Mouse (Mus musculus) embryo, embryonic 11.5 days (tissue): ENCODE measurements around the gene Inf2.

Experiments used
- DNase-seq: peaks from one replicate; pipeline ENCODE4 v3.0.0-alpha.2; 2012; ENCODE audit warnings: low read depth, low spot score

The Inf2 gene

DNA sequence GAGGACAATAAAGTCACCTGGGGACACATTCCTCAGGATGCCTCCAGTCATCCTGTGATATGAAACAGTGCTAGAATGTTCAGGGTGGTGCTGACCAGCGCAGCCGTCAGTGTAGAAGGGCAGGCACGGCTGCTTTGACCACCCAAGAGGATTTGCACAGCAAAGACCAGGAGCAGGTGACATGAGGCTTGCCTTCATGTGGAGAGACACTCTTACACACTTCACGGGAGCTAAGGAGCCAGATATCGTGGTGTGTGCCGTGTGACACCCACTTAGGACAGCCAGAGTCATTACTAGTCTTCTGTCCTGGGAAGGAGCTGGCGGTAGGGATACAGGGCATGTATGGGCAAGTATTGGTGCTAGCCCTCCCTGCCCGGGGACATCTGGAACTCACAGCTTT lies 18.4 kb upstream of the Inf2 start:
- DNase-seq = no peak

DNA sequence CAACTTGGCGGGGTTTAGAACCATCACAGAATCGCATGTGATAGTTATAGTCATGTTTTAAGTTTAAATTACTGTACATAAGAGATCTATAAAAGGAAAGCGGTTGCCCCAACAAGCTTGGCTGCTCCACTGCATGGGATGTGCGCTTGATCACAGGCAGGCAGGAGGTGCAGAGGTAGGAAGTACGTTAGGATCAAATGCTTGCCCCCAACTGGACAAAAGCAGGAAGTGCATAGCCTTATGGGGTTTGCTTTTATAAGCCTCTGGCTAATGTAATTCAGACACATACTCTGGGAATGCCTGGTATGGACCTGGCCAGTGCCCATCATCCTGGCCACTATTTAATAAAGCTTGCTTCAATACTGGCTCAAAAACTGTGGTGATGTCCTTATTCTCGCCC lies 17.5 kb upstream of the Inf2 start:
- no peak for DNase-seq

DNA sequence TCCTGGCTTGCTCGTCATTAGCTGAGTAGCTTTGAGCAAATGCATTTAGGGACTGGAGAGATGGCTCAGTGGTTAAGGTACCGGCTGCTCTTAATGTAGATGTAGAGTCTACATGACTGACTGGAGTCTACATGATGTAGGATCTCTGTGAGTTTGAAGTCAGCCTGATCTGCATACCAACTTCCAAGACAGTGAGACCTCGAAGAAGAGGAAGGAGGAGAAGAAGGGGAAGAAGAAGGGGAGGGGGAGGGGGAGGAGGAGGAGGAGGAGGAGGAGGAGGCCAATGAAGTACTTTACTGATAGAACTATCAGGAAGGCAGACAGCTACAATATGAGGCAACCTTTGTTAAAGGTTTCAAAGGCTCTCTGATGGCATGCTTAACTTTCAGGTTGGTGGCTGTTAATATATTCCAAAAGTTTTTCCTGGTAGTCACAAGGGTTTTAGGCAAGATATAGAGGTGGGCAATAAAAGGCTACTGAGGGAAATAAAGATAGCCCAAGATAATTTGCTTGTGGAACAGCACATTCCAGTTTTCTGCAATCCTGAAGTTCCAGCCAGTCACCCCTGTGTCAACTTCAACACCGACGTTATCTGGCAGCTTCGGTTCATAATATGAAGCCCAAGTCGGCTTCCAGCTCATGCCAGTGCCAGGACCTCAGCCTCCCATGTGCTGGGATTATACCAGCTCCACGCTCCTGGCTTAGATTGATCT lies 13.2 kb upstream of the Inf2 start:
- DNase-seq = no peak

DNA sequence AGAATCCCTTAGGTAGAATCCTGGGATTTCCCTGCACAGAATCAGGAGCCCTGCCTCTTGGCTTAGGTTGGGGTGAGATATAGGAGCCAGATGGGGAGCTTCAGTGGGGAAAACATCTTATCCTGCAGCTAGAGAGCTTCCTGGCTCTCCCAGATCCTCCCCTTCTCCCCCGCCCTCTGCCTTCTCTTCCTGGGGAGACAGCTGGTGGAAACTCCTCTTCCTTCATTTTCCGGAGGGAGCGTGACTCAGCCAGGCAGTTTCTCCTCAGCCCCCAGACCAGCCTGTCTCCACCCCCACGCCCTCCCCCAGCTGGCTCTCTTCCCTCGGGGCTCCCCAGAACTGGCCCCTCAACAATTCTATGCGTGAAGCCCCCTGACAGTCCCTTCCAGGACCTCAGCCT lies 12.2 kb upstream of the Inf2 start:
- DNase-seq = no peak

DNA sequence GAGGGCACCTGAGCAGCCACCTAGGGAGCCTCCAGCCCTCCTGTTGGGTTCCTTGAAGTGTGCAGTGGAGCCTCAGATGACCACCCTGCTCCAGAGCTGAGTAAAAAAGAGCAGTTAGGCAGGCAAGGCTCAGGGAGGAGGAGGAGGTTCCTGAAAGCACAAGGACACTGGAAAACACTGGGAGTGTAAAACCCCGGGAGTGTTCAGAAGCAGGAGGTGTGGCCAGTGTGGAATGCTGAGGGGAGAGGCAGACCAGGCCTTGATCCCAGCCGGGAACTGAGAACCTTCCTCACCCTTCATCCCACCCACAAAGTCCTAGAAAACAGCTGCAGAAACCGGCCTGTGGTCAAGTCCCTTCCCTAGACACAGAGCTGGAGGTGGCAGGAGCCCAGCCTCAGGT lies 11.8 kb upstream of the Inf2 start:
- no peak for DNase-seq

GRCm38 (mm10) chr12:112578296-112579090 lies 10.1 kb upstream of the Inf2 start:
- DNase-seq = no peak

- DNase-seq = no peak
Measured at GRCm38 (mm10) chr12:112579430-112579829, 9.2 kb upstream of the Inf2 start.

DNA sequence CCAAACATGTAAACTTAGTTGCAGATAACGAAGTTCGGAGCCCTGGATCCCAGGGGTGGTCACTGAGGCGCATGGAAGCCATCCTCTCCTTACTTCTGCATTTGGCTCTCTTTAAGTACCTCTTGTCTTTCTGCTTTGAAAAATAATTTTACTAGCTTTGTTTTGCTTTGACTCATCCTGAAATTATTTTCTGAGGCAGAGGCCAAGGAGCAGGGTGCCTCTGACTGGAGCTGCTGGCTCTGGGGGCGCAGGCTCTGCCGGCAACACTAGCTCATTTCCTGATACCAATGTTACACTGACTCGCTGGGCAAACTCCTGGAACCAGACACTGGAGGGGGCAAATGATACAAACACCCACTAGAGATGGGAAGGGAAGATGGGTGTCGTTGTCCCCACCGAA lies 8.7 kb upstream of the Inf2 start:
- no peak for DNase-seq

DNA sequence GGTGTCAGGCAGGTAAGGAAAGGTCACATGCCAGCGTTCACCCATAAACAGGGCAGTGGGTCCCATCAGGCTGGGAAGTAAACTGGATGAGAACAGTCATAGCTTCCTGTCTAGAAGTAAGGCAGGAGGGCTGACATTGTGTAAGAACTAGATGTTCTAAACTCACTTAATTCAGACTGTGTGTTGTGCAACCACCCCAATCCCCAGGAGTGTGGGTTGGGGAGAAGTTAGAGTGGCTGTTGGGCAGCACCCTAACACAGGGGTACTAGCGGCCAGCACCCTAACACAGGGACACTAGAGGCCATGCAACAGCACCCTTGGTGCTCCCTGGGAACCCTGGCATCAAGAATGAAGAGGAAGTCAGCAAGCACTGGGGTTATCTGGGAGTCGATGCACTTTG lies 7.5 kb upstream of the Inf2 start:
- no peak for DNase-seq

GRCm38 (mm10) chr12:112584954-112585353 lies 3.6 kb upstream of the Inf2 start:
- DNase-seq = no peak

DNA sequence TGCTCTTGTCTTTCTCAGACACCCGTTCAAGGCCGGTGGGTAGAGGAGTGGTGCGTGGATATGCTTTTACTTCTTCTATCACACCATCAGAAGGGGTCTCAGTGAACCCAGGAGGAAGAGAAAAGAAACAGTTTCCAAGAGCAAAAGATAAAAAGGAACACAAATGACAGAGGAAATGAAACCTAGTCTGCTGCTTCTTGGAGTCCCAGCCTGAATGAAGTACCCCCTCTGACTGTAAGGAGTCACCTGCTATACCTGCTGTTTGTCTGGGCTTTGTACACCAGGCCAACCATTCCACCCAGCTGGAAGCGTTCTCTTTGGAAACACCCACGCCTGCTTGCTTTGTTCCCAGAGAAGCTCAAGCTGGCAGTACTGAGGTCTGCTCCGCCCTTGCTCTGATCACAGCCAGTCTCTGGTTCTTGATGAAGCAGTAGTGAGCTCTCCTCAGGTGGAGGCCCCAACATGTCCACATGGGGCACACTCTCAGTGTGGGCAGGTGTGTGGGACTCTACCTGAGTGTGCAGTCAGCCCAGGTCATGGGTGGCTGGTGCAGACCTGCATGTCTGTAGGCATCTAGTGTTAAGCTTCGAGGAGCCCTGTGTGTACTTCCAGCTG lies 2.6 kb upstream of the Inf2 start:
- no peak for DNase-seq

- no peak for DNase-seq
Measured at GRCm38 (mm10) chr12:112587125-112588124, 1.2 kb upstream of the Inf2 start.

GRCm38 (mm10) chr12:112589491-112590191 lies 1.1 kb downstream of the Inf2 start:
- DNase-seq = no peak

- no peak for DNase-seq
Measured at GRCm38 (mm10) chr12:112590566-112591239, 2.1 kb downstream of the Inf2 start.

GRCm38 (mm10) chr12:112591240-112591639 lies 2.7 kb downstream of the Inf2 start:
- no peak for DNase-seq

DNA sequence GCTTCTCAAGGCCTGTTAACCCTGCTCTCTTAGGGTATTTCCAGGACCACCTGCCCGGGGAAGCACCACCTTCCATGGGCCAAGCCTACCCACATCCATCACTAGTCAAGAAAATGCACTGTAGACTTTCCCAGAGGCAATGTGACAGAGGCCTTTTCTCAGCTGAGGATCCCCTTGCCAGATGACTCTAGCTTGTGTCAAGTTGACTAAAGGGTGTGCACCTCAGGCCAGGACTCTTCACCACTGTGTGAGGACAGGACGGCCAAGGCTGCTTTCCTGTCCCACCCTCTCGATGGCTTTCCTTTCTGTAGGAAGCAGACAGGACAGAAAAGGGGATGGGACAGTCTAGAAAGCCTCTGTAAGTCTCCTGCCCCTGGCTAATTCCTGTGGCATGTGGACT lies 3.1 kb downstream of the Inf2 start:
- no peak for DNase-seq

GRCm38 (mm10) chr12:112592985-112593734 lies 4.6 kb downstream of the Inf2 start:
- no peak for DNase-seq

- DNase-seq = no peak
Measured at GRCm38 (mm10) chr12:112593951-112594915, 5.6 kb downstream of the Inf2 start.
